Mouse (Mus musculus) liver, embryonic 13.5 days (tissue): ENCODE results near the gene Btbd35f27. TPM values are rescaled to one million over a fixed set of nuclear protein-coding genes. Genes with fewer than 3 reads are reported as not detected.
"Not testable (repeated sequence)": the region's sequence is repeated elsewhere in the genome, so short reads cannot be mapped to it uniquely, and the experiment has no call there.

ENCODE experiments used
- ATAC-seq: fragments of 200-750 bp; cut with Nextera tagmentation; 2 replicates; pipeline ENCODE4 v1.8.0; 2017; ENCODE audit warnings: low read depth, mild to moderate bottlenecking, moderate number of reproducible peaks, moderate library complexity
- DNase-seq: peaks from one replicate; pipeline ENCODE4 v3.0.0; 2022
- H3K27ac ChIP-seq: fragments of 300-500 bp; sonication (generic); 2 replicates; pipeline ENCODE4 v1.5.1; 2015; ENCODE audit warnings: moderate library complexity, mild to moderate bottlenecking, inconsistent platforms
- H3K27me3 ChIP-seq: fragments of 300-500 bp; sonication (generic); 2 replicates; pipeline ENCODE4 v1.6.1; 2015; ENCODE audit warnings: mild to moderate bottlenecking, inconsistent platforms
- H3K36me3 ChIP-seq: fragments of 300-500 bp; sonication (generic); 2 replicates; pipeline ENCODE4 v1.6.1; 2015; ENCODE audit warnings: mild to moderate bottlenecking, inconsistent platforms
- H3K4me1 ChIP-seq: fragments of 300-500 bp; sonication (generic); replicated peaks from 2 replicates; pipeline ENCODE4 v1.6.1; 2015; ENCODE audit warnings: inconsistent platforms
- H3K4me2 ChIP-seq: fragments of 300-500 bp; sonication (generic); 2 replicates; pipeline ENCODE4 v1.6.1; 2015; ENCODE audit warnings: inconsistent platforms, mild to moderate bottlenecking, moderate library complexity
- H3K4me3 ChIP-seq: fragments of 300-500 bp; sonication (generic); replicated peaks from 2 replicates; pipeline ENCODE4 v1.5.1; 2015; ENCODE audit warnings: mild to moderate bottlenecking, inconsistent platforms
- H3K9ac ChIP-seq: fragments of 300-500 bp; sonication (generic); 2 replicates; pipeline ENCODE4 v1.6.1; 2015; ENCODE audit warnings: mild to moderate bottlenecking, inconsistent platforms
- H3K9me3 ChIP-seq: fragments of 300-500 bp; sonication (generic); replicated peaks from 2 replicates; pipeline ENCODE4 v1.6.1; 2016; ENCODE audit warnings: inconsistent platforms
- WGBS: fragments of 180-500 bp; shearing (Covaris S2); methylation state at CpG from one replicate; pipeline ENCODE4 v1.1.7; 2015; ENCODE audit not compliant: insufficient replicate concordance; 5-methylcytosine and 5-hydroxymethylcytosine counted together
- polyA plus RNA-seq: library from polyadenylated mRNA; unstranded; fragments of >200 nt; fragmentation: Nextera tagmentation; extraction: Ambion mirVana; gene quantifications from 2 replicates; pipeline ENCODE4 v1.2.1, GENCODE M21; 2015

The Btbd35f27 gene
- polyA plus RNA-seq, result not detected in 2 replicates

- H3K36me3 ChIP-seq, H3K4me1 ChIP-seq, H3K9me3 ChIP-seq, H3K27me3 ChIP-seq, DNase-seq, H3K9ac ChIP-seq, H3K4me2 ChIP-seq, ATAC-seq, H3K4me3 ChIP-seq, H3K27ac ChIP-seq: not testable (repeated sequence)
- WGBS, result 67% methylated on average over 2 of the region's 3 CpGs
These were observed at the start of gene Btbd35f27 for GRCm38 (mm10) chrX:4951835-4952234. Gene Btbd35f27 (plus strand): TSS chrX:4952135.

Other genes starting within 250 kb of the Btbd35f27 start
- not detected in 2 replicates for gene Btbd35f4, start 151.6 kb upstream of the Btbd35f27 start, polyA plus RNA-seq